Mouse (Mus musculus): ENCODE results near the gene Drosha. TPM values are rescaled to one million over a fixed set of nuclear protein-coding genes. Genes with fewer than 3 reads are reported as not detected.
"Not testable (repeated sequence)": the region's sequence is repeated elsewhere in the genome, so short reads cannot be mapped to it uniquely, and the experiment has no call there.

The Drosha gene
- polyA plus RNA-seq, 1 experiment from 2014 or later, result 50.2 TPM

DNA sequence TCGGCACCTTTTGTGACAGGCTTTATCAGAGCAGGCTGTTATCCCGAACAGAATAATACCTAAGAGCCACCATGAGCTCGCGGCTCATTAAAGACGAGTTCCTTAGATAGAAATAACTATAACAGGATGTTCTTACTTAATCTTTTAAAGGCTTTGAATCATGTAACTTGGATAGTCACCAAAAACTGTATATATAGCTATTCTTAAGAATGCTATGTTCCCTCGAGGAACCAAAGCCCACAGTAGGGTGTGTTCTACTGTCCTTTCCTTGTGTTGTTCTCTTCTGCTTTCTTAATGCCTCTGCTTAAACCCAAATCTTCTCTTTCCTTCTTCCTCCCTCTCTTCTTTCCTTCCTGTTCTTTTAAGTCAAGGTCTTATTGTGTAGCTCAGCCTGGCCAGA, 26.6 kb upstream of the Drosha start:
- H3K4me1 ChIP-seq (ENCODE audit: control insufficient read depth, insufficient read depth, low read length), result no peaks in the 10 kb centered on the region
- no peak overlapping the region for H3K4me2 ChIP-seq (ENCODE audit: low read length)
- no peak overlapping the region for H3K27ac ChIP-seq (ENCODE audit: low read depth, low read length)
- no peaks in the 10 kb centered on the region for H3K27me3 ChIP-seq (replicated peaks; ENCODE audit: control insufficient read depth, insufficient read depth, low read length)
- H3K9ac ChIP-seq (ENCODE audit: low read length), result no peak overlapping the region
- no peak overlapping the region for H3K4me3 ChIP-seq (ENCODE audit: low read depth, low read length)
- WGBS, result 87% methylated on average over 6 of the region's 6 CpGs
- ATAC-seq (no peak), DNase-seq (ENCODE audit: low spot score) (no peak)
- no peaks in the 10 kb centered on the region for H3K9me3 ChIP-seq (replicated peaks; ENCODE audit: control insufficient read depth, low read length)
- H3K36me3 ChIP-seq (ENCODE audit: control insufficient read depth, insufficient read depth, low read length), result no peaks in the 10 kb centered on the region

DNA sequence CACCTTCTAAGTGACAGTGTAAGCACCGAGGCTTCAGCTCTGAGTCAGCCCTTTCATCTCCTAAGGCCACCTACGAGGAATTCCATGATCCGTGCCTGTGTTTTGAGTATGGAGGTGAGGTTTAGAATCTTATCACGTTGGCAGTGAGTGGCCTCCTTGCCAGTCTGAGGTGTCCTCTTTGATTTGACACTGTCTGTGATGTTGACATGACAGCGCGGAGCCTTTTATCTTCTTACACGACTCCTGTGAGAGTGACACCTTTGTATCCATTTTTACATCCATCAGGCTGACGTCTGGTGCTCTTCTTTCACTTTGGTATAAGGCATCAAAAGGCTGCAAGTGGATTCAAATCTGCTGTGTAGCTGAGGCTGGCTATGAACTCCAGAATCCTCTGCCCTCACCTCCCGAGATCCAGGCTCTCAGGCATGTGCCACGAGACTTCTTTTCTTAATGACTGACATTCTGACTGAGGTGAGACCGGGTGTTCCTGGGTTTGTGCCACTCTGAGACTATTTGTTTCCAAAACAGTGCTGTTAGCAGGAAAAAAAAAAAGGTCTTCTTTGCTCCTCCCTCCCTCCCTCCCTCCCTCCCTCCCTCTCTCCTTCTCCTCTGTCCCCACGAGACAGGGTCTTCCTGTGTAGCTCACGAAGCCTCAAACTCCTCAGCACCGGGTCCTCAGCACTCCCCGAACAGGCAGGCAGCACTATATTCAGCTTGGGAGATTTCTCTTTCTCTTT, 24.0 kb upstream of the Drosha start:
- Histone ChIP-seq H3K4me2 (ENCODE audit: low read length) (no peak overlapping the region), H3K9me3 (replicated peaks; ENCODE audit: control insufficient read depth, low read length) (no peaks in the 10 kb centered on the region), H3K27ac (ENCODE audit: low read depth, low read length) (no peak overlapping the region), H3K4me1 (ENCODE audit: control insufficient read depth, insufficient read depth, low read length) (no peaks in the 10 kb centered on the region), H3K4me3 (ENCODE audit: low read depth, low read length) (no peak overlapping the region), H3K36me3 (ENCODE audit: control insufficient read depth, insufficient read depth, low read length) (no peaks in the 10 kb centered on the region), H3K9ac (ENCODE audit: low read length) (no peak overlapping the region), H3K27me3 (replicated peaks; ENCODE audit: control insufficient read depth, insufficient read depth, low read length) (no peaks in the 10 kb centered on the region)
- 61% methylated on average over 15 of the region's 15 CpGs for WGBS
- DNase-seq (ENCODE audit: low spot score), result peak; percentile 2
- no peak for ATAC-seq

DNA sequence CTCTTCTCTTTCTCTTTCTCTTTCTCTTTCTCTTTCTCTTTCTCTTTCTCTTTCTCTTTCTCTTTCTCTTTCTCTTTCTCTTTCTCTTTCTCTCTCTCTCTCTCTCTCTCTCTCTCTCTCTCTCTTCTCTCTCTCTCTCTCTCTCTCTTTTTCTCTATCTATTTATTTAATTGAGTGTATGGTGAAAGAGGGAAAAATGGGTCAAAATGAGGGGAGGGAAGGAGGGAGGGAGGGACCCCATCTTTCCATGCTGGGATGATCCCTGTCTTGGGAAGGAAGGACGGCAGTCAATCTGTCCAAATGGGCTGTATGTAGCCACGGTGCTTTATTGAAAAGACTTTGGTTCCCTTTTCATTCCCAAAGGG, 23.5 kb upstream of the Drosha start:
- not testable (repeated sequence) for H3K9me3 ChIP-seq (replicated peaks; ENCODE audit: control insufficient read depth, low read length)

DNA sequence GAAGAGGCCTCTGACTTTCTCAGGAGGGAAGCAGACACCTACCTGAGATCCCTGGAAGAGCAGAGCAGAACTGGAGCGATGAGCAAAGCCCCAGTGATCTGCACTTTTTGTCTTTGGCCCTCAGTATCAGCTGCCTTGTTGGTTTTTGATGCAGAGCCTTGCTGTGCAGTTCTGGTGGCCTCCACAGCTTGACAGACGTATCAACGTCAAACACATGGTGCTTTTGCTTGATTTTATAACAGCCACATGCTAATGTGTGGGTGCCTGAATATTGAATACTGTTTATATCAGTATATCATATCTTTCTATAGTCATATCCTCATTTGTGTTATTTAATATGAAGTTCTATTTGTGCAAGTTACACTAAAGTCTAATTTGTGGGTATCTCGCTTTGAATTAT, 19.5 kb upstream of the Drosha start:
- no peak overlapping the region for H3K4me2 ChIP-seq (ENCODE audit: low read length)
- H3K9ac ChIP-seq (ENCODE audit: low read length), result no peak overlapping the region
- H3K4me1 ChIP-seq (ENCODE audit: control insufficient read depth, insufficient read depth, low read length), result no peaks in the 10 kb centered on the region
- no peak overlapping the region for H3K4me3 ChIP-seq (ENCODE audit: low read depth, low read length)
- no peaks in the 10 kb centered on the region for H3K27me3 ChIP-seq (replicated peaks; ENCODE audit: control insufficient read depth, insufficient read depth, low read length)
- ATAC-seq (no peak), DNase-seq (ENCODE audit: low spot score) (no peak)
- 87% methylated on average over 4 of the region's 4 CpGs for WGBS
- H3K9me3 ChIP-seq (replicated peaks; ENCODE audit: control insufficient read depth, low read length), result no peaks in the 10 kb centered on the region
- H3K36me3 ChIP-seq (ENCODE audit: control insufficient read depth, insufficient read depth, low read length), result peaks cover 28% of the 10 kb centered on the region
- no peak overlapping the region for H3K27ac ChIP-seq (ENCODE audit: low read depth, low read length)

More for the DNA sequence above, 23.5 kb upstream of the Drosha start:
- WGBS, result 76% methylated on average over 2 of the region's 2 CpGs
- not testable (repeated sequence) for H3K36me3 ChIP-seq (ENCODE audit: control insufficient read depth, insufficient read depth, low read length); H3K27me3 ChIP-seq (replicated peaks; ENCODE audit: control insufficient read depth, insufficient read depth, low read length); DNase-seq (ENCODE audit: low spot score); ATAC-seq; H3K27ac ChIP-seq (ENCODE audit: low read depth, low read length); H3K9ac ChIP-seq (ENCODE audit: low read length); H3K4me3 ChIP-seq (ENCODE audit: low read depth, low read length); H3K4me2 ChIP-seq (ENCODE audit: low read length); H3K4me1 ChIP-seq (ENCODE audit: control insufficient read depth, insufficient read depth, low read length)

GRCm38 (mm10) chr15:12807088-12807487, 17.5 kb upstream of the Drosha start:
- no peak overlapping the region for H3K9ac ChIP-seq (ENCODE audit: low read length)
- H3K27ac ChIP-seq (ENCODE audit: low read depth, low read length), result no peak overlapping the region
- WGBS, result 96% methylated on average over 10 of the region's 10 CpGs
- no peaks in the 10 kb centered on the region for H3K27me3 ChIP-seq (replicated peaks; ENCODE audit: control insufficient read depth, insufficient read depth, low read length)
- H3K4me1 ChIP-seq (ENCODE audit: control insufficient read depth, insufficient read depth, low read length), result no peaks in the 10 kb centered on the region
- no peaks in the 10 kb centered on the region for H3K9me3 ChIP-seq (replicated peaks; ENCODE audit: control insufficient read depth, low read length)
- no peak for ATAC-seq
- H3K36me3 ChIP-seq (ENCODE audit: control insufficient read depth, insufficient read depth, low read length), result peaks cover 48% of the 10 kb centered on the region
- H3K4me2 ChIP-seq (ENCODE audit: low read length), result no peak overlapping the region
- no peak for DNase-seq (ENCODE audit: low spot score)
- no peak overlapping the region for H3K4me3 ChIP-seq (ENCODE audit: low read depth, low read length)

DNA sequence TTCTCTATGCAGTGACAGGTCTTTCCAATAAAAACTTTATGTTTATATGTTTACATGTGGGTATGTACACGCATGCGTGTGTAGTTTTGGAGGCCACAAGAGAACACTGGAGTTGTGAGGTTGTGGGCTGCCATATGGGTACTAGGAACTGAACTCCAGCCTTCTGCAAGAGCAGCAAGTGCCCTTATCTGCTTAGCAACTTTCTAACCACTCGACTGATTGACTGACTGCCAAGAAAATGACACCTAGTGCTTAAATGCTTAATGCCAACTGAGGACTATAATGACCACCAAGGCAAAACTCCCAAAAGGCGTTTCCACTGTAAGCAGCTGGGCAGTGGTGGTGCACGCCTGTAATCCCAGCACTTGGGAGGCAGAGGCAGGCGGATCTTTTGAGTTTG, 15.3 kb upstream of the Drosha start:
- Histone ChIP-seq H3K36me3 (ENCODE audit: control insufficient read depth, insufficient read depth, low read length) (peaks cover 68% of the 10 kb centered on the region), H3K4me1 (ENCODE audit: control insufficient read depth, insufficient read depth, low read length) (no peaks in the 10 kb centered on the region), H3K4me3 (ENCODE audit: low read depth, low read length) (no peak overlapping the region), H3K9ac (ENCODE audit: low read length) (no peak overlapping the region), H3K4me2 (ENCODE audit: low read length) (no peak overlapping the region), H3K9me3 (replicated peaks; ENCODE audit: control insufficient read depth, low read length) (no peaks in the 10 kb centered on the region), H3K27me3 (replicated peaks; ENCODE audit: control insufficient read depth, insufficient read depth, low read length) (no peaks in the 10 kb centered on the region), H3K27ac (ENCODE audit: low read depth, low read length) (no peak overlapping the region)
- ATAC-seq, result no peak
- DNase-seq (ENCODE audit: low spot score), result no peak
- 91% methylated on average over 6 of the region's 6 CpGs for WGBS

DNA sequence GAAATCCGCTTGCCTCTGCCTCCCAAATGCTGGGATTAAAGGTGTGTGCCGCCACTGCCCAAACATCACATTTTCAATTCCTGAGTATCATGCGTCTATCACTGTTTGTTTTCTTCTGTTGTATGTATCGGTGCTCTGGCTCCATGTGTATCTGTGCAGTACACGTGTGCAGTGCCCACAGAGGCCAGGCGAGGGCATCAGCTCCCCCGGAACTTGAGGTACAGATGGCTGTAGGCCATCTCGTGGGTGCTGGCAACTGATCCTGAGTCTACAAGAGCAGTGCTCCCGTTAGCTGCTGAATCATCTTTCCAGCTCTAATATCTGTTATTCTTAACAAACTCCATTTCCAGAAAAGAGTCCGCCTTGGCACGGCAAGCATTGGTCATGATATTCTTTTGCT, 12.0 kb upstream of the Drosha start:
- Histone ChIP-seq H3K27me3 (replicated peaks; ENCODE audit: control insufficient read depth, insufficient read depth, low read length) (no peaks in the 10 kb centered on the region), H3K9ac (ENCODE audit: low read length) (no peak overlapping the region), H3K9me3 (replicated peaks; ENCODE audit: control insufficient read depth, low read length) (no peaks in the 10 kb centered on the region), H3K4me1 (ENCODE audit: control insufficient read depth, insufficient read depth, low read length) (no peaks in the 10 kb centered on the region), H3K27ac (ENCODE audit: low read depth, low read length) (no peak overlapping the region), H3K4me3 (ENCODE audit: low read depth, low read length) (no peak overlapping the region), H3K4me2 (ENCODE audit: low read length) (no peak overlapping the region), H3K36me3 (ENCODE audit: control insufficient read depth, insufficient read depth, low read length) (peaks cover 90% of the 10 kb centered on the region)
- WGBS, result 97% methylated on average over 11 of the region's 11 CpGs
- no peak for ATAC-seq
- DNase-seq (ENCODE audit: low spot score), result no peak

- ATAC-seq (no peak), DNase-seq (ENCODE audit: low spot score) (no peak)
- H3K27me3 ChIP-seq (replicated peaks; ENCODE audit: control insufficient read depth, insufficient read depth, low read length), result no peaks in the 10 kb centered on the region
These were observed 7.0 kb upstream of the Drosha start for GRCm38 (mm10) chr15:12817592-12817991.

DNA sequence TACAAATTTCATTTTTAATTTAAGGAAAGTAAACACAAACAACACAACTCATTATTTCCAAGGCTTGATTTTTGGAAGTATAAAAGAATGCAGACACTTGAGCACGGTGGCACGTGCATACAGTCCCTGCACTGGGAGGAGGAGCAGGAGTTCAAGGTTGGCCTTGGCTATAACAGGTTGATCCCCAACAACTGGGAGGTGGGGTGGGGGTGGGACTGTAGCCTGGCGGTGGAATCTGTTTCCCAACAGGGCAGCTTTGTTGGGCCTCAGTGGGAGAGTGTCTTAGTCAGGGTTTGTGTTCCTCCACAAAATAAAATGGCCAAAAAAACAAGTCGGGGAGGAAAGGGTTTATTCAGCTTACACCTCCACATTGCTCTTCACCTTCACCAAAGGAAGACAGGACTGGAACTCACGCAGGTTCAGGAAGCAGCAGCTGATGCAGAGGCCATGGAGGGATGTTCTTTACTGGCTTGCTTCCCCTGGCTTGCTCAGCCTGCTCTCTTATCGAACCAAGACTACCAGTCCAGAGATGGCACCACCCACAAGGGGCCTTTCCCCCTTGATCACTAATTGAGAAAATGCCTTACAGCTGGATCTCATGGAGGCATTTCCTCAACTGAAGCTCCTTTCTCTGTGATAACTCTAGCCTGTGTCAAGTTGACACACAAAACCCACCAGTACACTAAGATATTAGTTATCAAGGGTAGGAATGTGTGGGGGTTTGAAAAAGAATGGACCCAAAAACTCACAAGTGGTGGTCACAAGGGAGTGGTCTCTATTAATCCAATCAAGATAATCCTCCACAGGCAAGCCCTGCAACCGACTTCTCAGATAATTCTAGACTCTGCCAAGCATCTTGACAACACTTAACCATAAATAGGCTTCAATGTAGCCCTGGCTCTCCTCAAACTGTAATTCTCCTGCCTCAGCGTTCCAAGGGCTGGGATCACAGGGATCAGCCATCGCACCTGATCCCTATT, 1.9 kb upstream of the Drosha start:
- no peaks in the 10 kb centered on the region for H3K9me3 ChIP-seq (replicated peaks; ENCODE audit: control insufficient read depth, low read length)
- ATAC-seq (no peak), DNase-seq (ENCODE audit: low spot score) (no peak)
- H3K4me3 ChIP-seq (ENCODE audit: low read depth, low read length), result no peak overlapping the region
- H3K36me3 ChIP-seq (ENCODE audit: control insufficient read depth, insufficient read depth, low read length), result peaks cover 57% of the 10 kb centered on the region
- no peak overlapping the region for H3K27ac ChIP-seq (ENCODE audit: low read depth, low read length)
- 72% methylated on average over 9 of the region's 9 CpGs for WGBS
- H3K4me2 ChIP-seq (ENCODE audit: low read length), result no peak overlapping the region
- peaks cover 13% of the 10 kb centered on the region for H3K4me1 ChIP-seq (ENCODE audit: control insufficient read depth, insufficient read depth, low read length)
- no peak overlapping the region for H3K9ac ChIP-seq (ENCODE audit: low read length)
- no peaks in the 10 kb centered on the region for H3K27me3 ChIP-seq (replicated peaks; ENCODE audit: control insufficient read depth, insufficient read depth, low read length)

More at GRCm38 (mm10) chr15:12817592-12817991, 7.0 kb upstream of the Drosha start:
- Histone ChIP-seq H3K4me1 (ENCODE audit: control insufficient read depth, insufficient read depth, low read length) (no peaks in the 10 kb centered on the region), H3K9ac (ENCODE audit: low read length) (no peak overlapping the region), H3K4me2 (ENCODE audit: low read length) (no peak overlapping the region), H3K9me3 (replicated peaks; ENCODE audit: control insufficient read depth, low read length) (no peaks in the 10 kb centered on the region), H3K4me3 (ENCODE audit: low read depth, low read length) (no peak overlapping the region), H3K36me3 (ENCODE audit: control insufficient read depth, insufficient read depth, low read length) (peaks cover 90% of the 10 kb centered on the region), H3K27ac (ENCODE audit: low read depth, low read length) (no peak overlapping the region)
- 95% methylated on average over 8 of the region's 8 CpGs for WGBS

Measured in forebrain, embryonic 14.5 days (tissue).